Mouse (Mus musculus) c-Kit-negative CD71-positive TER-119-positive erythroid progenitor cells, embryonic 14.5 days (primary cell): Measurements from ENCODE around the gene B3galt4.
"Not testable (repeated sequence)": the region's sequence is repeated elsewhere in the genome, so short reads cannot be mapped to it uniquely, and the experiment has no call there.

Source experiments
- DNase-seq: peaks from one replicate; pipeline ENCODE4 v3.0.0-alpha.2; 2013; ENCODE audit warnings: low read depth, low spot score

Gene B3galt4

GRCm38 (mm10) chr17:33904835-33905234 is 46.5 kb downstream of the B3galt4 start, which contains the start of gene Platr17:
Platr17 (plus strand) TSS chr17:33905135.
- not testable (repeated sequence) for DNase-seq

DNA sequence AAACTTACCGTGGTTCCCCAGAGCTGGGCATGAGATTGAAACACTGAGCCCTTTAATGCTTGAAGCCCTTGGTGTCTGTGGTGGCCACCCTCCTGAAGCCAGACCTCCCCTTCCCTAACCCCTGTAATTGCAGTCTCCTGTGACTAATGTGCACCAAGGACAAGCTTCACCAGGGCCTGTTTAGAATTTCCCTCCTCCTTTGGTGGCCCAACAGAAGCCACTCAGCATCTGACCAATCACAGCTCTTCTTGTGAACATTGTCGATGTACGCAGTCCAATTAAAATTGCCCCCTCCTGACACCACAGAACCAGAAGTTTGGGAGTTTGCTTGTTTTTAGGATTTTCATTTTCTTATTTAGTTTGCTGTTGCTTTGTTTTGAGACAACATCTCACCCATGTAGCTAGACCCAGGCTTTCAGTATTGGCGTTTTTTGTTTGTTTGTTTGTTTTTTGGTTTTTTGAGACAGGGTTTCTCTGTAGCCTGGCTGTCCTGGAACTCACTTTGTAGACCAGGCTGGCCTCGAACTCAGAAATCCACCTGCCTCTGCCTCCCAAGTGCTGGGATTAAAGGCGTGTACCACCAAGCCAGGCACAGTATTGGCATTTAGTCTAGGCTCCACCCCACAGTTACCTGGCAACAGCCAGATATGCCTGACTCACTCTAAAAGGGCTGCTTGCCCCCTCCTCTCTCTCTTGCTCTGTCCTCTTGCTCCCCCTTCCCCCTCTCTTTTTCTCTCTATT is 47.2 kb downstream of the B3galt4 start:
- not testable (repeated sequence) for DNase-seq

- no peak for DNase-seq
Measured at GRCm38 (mm10) chr17:33902491-33902890, 48.8 kb downstream of the B3galt4 start.

DNA sequence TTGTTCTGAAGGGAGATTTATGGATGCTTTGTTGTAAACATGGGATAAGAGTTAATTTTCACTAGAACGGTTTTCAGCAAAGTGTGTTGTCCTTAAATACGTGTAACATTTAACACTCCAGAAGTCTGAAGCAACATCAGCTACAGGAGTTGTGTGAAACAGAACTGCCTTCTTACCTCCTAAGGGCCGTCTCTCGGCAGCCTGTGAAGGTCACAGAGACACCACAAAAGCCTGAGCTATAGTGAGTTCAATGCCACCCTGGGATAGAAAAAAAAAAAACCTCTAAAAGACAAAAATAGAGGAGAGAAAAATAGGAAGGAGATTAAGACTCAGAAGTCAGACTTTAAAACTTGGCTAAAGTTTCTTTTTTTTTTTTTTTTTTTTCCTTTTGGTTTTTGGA is 49.2 kb downstream of the B3galt4 start:
- no peak for DNase-seq

DNA sequence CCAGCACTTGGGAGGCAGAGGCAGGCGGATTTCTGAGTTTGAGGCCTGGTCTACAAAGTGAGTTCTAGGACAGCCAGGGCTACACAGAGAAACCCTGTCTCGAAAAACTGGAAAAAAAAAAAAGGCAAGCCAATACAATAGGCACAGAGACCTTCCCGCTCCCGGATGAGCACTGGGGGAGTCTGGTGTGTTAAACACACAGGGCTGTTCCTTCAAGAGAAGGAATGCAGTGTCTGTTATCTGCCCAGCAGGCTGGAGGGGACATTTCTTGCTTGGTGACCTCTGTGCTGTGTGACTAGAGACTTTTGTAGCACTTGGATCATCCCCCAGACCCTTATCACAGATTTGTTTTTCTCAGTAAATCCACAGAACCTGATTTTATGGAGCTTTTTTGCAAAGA is 49.6 kb downstream of the B3galt4 start:
- no peak for DNase-seq

DNA sequence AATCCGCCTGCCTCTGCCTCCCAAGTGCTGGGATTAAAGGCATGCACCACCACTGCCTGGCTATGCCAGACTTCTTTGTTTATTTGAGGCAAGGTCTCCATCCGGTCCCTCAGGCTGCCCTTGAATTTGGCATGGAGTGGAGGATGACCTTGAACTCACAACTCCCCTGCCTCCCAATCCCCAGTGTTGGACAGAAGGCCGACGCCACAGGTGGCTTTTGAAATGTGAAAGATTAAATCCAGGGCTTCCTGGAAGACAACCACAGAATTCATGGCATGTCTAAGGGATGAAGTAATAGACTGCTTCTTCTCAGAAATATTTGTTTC is 50.3 kb downstream of the B3galt4 start:
- no peak for DNase-seq

DNA sequence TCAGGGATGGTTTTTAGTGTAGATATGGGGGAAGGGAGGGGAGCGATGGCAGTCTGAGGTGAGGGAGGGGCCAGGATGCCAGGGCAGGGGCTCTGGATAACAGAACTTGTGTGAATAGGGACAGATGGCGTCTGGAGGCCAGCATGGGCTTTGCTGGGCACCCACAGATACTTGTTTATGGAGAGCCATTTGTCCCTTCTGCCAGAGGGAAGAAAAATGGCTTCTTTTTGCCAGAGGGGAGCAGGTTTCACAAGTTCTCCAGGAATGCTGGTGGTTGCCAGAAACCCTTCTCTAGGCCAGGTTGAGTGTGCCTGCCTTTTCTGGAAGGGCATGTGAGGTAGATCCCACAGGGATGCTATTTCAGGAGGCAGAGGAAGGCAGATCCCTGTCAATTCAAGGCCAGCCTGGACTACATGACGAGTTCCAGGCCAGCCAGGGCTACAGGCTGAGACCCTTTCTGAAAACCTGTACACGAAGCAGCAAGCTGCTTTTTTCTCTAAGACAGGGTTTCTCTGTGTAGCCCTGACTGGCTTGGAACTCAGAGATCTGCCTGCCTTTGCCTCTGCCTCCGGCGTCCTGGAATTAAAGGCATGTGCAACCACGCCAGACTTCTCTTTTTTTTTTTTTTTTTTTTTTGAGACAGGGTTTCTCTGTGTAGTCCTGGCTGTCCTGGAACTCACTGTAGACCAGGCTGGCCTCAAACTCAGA is 50.9 kb downstream of the B3galt4 start:
- no peak for DNase-seq
